9 mouse cellular contexts compared by ENCODE assay signal in the genomic region with DNA sequence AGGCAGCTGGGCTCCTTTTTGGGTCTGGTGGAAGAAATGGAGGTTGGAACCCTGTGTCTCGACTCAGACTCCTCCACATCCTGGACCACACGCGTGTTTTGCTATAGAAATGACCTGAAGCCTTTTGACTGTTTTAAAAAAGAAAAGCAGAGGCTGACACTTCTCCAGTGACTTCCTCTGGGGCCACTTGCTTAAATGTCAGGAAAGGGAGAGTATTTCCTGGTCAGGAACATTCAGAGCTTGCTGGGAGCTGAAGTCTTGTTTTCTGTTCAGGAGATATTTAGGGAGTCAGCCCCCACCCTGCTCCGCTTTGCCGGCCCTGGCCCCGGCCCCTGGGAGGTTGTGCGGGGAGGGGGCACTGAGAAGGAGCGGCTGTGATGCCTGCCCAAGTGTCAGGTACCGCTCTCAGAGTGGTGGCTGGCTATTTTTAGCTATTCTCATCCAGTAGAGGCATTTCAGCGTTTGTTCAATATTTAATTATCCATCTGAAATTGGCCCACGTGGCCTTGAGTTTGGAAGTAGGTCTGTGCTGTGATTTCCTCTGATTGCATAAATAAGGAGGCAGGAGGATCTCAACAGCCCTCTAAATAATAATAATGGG.
DNase-seq lines count a peak whose midpoint lies in the region; ATAC-seq lines count a peak whose summit lies in the region.
"Had no signal": no experiment of that assay in that cellular context is flagged by ENCODE, and none has a peak within 500 bp of the region (broad histone marks: within the 10 kb centered on the region; RNA-seq: fewer than 3 reads in every experiment).

No protein-coding gene starts in this region.

- no peak overlapping the region for H3K4me2 ChIP-seq in neural tube, embryonic 13.5 days
- no peak overlapping the region for H3K4me2 ChIP-seq in hindbrain, embryonic 14.5 days (replicated peaks)
- H3K4me2 ChIP-seq in stomach, embryonic 15.5 days, result no peak overlapping the region
- H3K4me2 ChIP-seq: liver, embryonic 12.5 days had no signal

- H3K9me3 ChIP-seq in neural tube, embryonic 13.5 days, result no peaks in the 10 kb centered on the region
- no peaks in the 10 kb centered on the region for H3K9me3 ChIP-seq in hindbrain, embryonic 14.5 days (ENCODE audit: control insufficient read depth, low read length)
- no peaks in the 10 kb centered on the region for H3K9me3 ChIP-seq in stomach, embryonic 15.5 days
- H3K9me3 ChIP-seq: liver, embryonic 12.5 days had no signal

- 54% methylated on average over 11 of the region's 11 CpGs for WGBS in neural tube, embryonic 13.5 days
- WGBS in hindbrain, embryonic 14.5 days, result 50% methylated on average over 11 of the region's 11 CpGs
- 36% methylated on average over 11 of the region's 11 CpGs for WGBS in stomach, embryonic 15.5 days

- peaks cover 55% of the 10 kb centered on the region for H3K4me1 ChIP-seq in neural tube, embryonic 13.5 days (replicated peaks)
- peaks cover 23% of the 10 kb centered on the region for H3K4me1 ChIP-seq in hindbrain, embryonic 14.5 days (replicated peaks; ENCODE audit: control insufficient read depth, insufficient read depth, low read length)
- peaks cover 48% of the 10 kb centered on the region for H3K4me1 ChIP-seq in stomach, embryonic 15.5 days

- no peak overlapping the region for H3K9ac ChIP-seq in neural tube, embryonic 13.5 days
- no peak overlapping the region for H3K9ac ChIP-seq in hindbrain, embryonic 14.5 days
- no peak overlapping the region for H3K9ac ChIP-seq in stomach, embryonic 15.5 days
- H3K9ac ChIP-seq: liver, embryonic 12.5 days had no signal

- no peaks in the 10 kb centered on the region for H3K27me3 ChIP-seq in neural tube, embryonic 13.5 days
- no peaks in the 10 kb centered on the region for H3K27me3 ChIP-seq in hindbrain, embryonic 14.5 days (ENCODE audit: control insufficient read depth, insufficient read depth, low read length)
- H3K27me3 ChIP-seq in stomach, embryonic 15.5 days (replicated peaks), result no peaks in the 10 kb centered on the region

- 0 out of 2 replicates have a peak overlapping the region, but pooled peaks have one; percentile 6 for H3K27ac ChIP-seq in neural tube, embryonic 13.5 days (replicated peaks)
- H3K27ac ChIP-seq in hindbrain, embryonic 14.5 days, result peak overlapping the region; percentile 23; the same call in 1 of the 2 replicates
- 0 out of 2 replicates have a peak overlapping the region, but pooled peaks have one; percentile 48 for H3K27ac ChIP-seq in stomach, embryonic 15.5 days
- H3K27ac ChIP-seq: liver, embryonic 12.5 days had no signal

- no peak overlapping the region for H3K4me3 ChIP-seq in neural tube, embryonic 13.5 days
- H3K4me3 ChIP-seq in hindbrain, embryonic 14.5 days (replicated peaks; ENCODE audit: low read length), result no peak overlapping the region
- H3K4me3 ChIP-seq in stomach, embryonic 15.5 days (replicated peaks), result no peak overlapping the region
- H3K4me3 ChIP-seq: liver, embryonic 12.5 days had no signal

- peak; percentile 97 for DNase-seq in heart, adult 11 months
- DNase-seq in heart, postnatal 4 days, result no peak
- DNase-seq in neural tube, embryonic 10.5 days (ENCODE audit: extremely low spot score, low spot score), result no peak
- no peak for DNase-seq in hindbrain, embryonic 14.5 days (ENCODE audit: low spot score)
- no peak for DNase-seq in frontal cortex, postnatal 10 days (ENCODE audit: low spot score in 2 of 2)
- DNase-seq in adrenal gland, postnatal 36 days, result no peak

- H3K36me3 ChIP-seq in neural tube, embryonic 13.5 days, result no peaks in the 10 kb centered on the region
- no peaks in the 10 kb centered on the region for H3K36me3 ChIP-seq in hindbrain, embryonic 14.5 days (replicated peaks; ENCODE audit: control insufficient read depth, insufficient read depth)
- no peaks in the 10 kb centered on the region for H3K36me3 ChIP-seq in stomach, embryonic 15.5 days
- H3K36me3 ChIP-seq: liver, embryonic 12.5 days had no signal

- no peak for ATAC-seq in neural tube, embryonic 13.5 days (ENCODE audit: low read depth)
- ATAC-seq in hindbrain, embryonic 14.5 days (ENCODE audit: low FRiP score), result no peak
- no peak for ATAC-seq in stomach, embryonic 15.5 days (ENCODE audit: insufficient read depth, low FRiP score, low read depth)
- ATAC-seq: liver, embryonic 12.5 days had no signal
